Mouse (Mus musculus): ENCODE results near the gene Scly. TPM values are rescaled to one million over a fixed set of nuclear protein-coding genes. Genes with fewer than 3 reads are reported as not detected.

The Scly gene
- polyA plus RNA-seq, 1 experiment from 2014 or later: 11.7 TPM

DNA sequence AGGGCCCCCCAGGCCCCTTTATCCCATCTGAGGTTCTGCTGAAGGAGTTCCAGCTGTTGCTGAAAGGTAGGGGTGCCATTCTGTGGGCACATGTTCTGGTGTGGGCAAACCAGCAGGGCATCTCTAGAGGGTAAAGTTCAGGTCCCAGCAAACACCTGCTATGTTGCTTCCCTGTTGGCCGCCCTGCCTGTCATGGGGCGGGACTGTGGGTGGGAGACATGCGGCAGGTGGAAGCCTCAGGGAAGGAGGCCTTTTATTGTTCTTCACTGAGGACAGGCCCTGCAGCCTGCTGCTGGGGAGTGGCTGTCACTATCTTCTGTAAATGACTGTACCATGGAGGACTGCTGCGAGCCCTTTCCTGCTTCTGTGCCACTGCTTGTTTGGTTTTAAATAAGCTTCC, 71.3 kb downstream of the Scly start:
- peaks cover 5% of the 10 kb centered on the region; the same call in 1 of the 2 replicates for H3K36me3 ChIP-seq (replicated peaks; ENCODE audit: control insufficient read depth, insufficient read depth, low read depth, low read length)
- H3K27me3 ChIP-seq (ENCODE audit: control insufficient read depth, insufficient read depth, low read length): peaks cover 9% of the 10 kb centered on the region
- H3K27ac ChIP-seq (replicated peaks; ENCODE audit: low read depth, low read length): no peak overlapping the region
- no peaks in the 10 kb centered on the region for H3K9me3 ChIP-seq (replicated peaks; ENCODE audit: control insufficient read depth, low read length)
- H3K4me2 ChIP-seq (ENCODE audit: low read depth, low read length): no peak overlapping the region
- DNase-seq (ENCODE audit: low spot score) (no peak), ATAC-seq (replicated peaks; ENCODE audit: insufficient number of reproducible peaks, low FRiP score, low TSS enrichment, low read depth) (no peak)
- no peak overlapping the region for H3K9ac ChIP-seq (replicated peaks; ENCODE audit: low read length)
- H3K4me3 ChIP-seq (ENCODE audit: low read depth, low read length): no peak overlapping the region
- WGBS: 72% methylated on average over 4 of the region's 4 CpGs
- no peaks in the 10 kb centered on the region; the same call in 1 of the 2 replicates for H3K4me1 ChIP-seq (ENCODE audit: control insufficient read depth, insufficient read depth, low read length)

DNA sequence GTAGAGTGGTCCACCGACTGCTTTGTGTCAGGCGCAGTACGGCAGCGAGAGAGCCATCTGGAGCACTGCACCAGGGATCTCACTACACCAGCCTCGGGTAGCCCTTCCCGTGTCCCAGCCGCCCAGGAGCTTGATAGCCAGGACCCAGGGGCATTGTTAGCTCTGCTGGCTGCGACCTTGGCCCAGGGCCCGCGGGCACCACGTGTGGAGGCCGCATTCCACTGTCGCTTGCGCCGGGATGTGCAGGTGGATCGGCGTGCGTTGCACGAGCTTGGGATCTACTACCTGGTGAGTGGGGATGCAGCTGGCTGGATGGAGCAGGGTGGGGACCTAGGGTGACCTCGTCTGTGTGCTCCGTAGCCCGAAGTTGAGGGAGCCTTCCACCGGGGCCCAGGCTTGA, 71.9 kb downstream of the Scly start:
- H3K27ac ChIP-seq (replicated peaks; ENCODE audit: low read depth, low read length): no peak overlapping the region
- H3K4me2 ChIP-seq (ENCODE audit: low read depth, low read length): no peak overlapping the region
- DNase-seq (ENCODE audit: low spot score) (no peak), ATAC-seq (replicated peaks; ENCODE audit: insufficient number of reproducible peaks, low FRiP score, low TSS enrichment, low read depth) (no peak)
- H3K9ac ChIP-seq (replicated peaks; ENCODE audit: low read length): no peak overlapping the region
- no peaks in the 10 kb centered on the region; the same call in 1 of the 2 replicates for H3K4me1 ChIP-seq (ENCODE audit: control insufficient read depth, insufficient read depth, low read length)
- 87% methylated on average over 23 of the region's 23 CpGs for WGBS
- no peaks in the 10 kb centered on the region for H3K9me3 ChIP-seq (replicated peaks; ENCODE audit: control insufficient read depth, low read length)
- peaks cover 7% of the 10 kb centered on the region for H3K36me3 ChIP-seq (replicated peaks; ENCODE audit: control insufficient read depth, insufficient read depth, low read depth, low read length)
- peaks cover 9% of the 10 kb centered on the region for H3K27me3 ChIP-seq (ENCODE audit: control insufficient read depth, insufficient read depth, low read length)
- no peak overlapping the region for H3K4me3 ChIP-seq (ENCODE audit: low read depth, low read length)

Other genes starting within 250 kb of the Scly start
- gene Rbm44, start 153.2 kb upstream of the Scly start, polyA plus RNA-seq (2014; fragmentation: Nextera tagmentation; extraction: Ambion mirVana): 0.43 and 0.74 TPM in 2 replicates
- gene Ramp1, start 118.5 kb upstream of the Scly start, polyA plus RNA-seq (2014; fragmentation: Nextera tagmentation; extraction: Ambion mirVana): 0.21 and 0.41 TPM in 2 replicates
- 93.2 and 96.4 TPM in 2 replicates for gene Ube2f, start 48.0 kb upstream of the Scly start, polyA plus RNA-seq (2014; fragmentation: Nextera tagmentation; extraction: Ambion mirVana)
- 0.06 and 0.14 TPM in 2 replicates for gene Espnl, start 23.7 kb downstream of the Scly start, polyA plus RNA-seq (2014; fragmentation: Nextera tagmentation; extraction: Ambion mirVana)
- 0.40 and 0.55 TPM in 2 replicates for gene Klhl30, start 52.7 kb downstream of the Scly start, polyA plus RNA-seq (2014; fragmentation: Nextera tagmentation; extraction: Ambion mirVana)
- 1.3 and 2.0 TPM in 2 replicates for gene Erfe, start 68.1 kb downstream of the Scly start, polyA plus RNA-seq (2014; fragmentation: Nextera tagmentation; extraction: Ambion mirVana)
- 178 and 193 TPM in 2 replicates for gene Ilkap, start 100.5 kb downstream of the Scly start, polyA plus RNA-seq (2014; fragmentation: Nextera tagmentation; extraction: Ambion mirVana)
- gene Hes6, start 115.7 kb downstream of the Scly start, polyA plus RNA-seq (2014; fragmentation: Nextera tagmentation; extraction: Ambion mirVana): 112 and 126 TPM in 2 replicates
- gene Per2, start 161.0 kb downstream of the Scly start, polyA plus RNA-seq (2014; fragmentation: Nextera tagmentation; extraction: Ambion mirVana): 0.97 and 1.2 TPM in 2 replicates
- 7.2 and 8.4 TPM in 2 replicates for gene Traf3ip1, start 196.3 kb downstream of the Scly start, polyA plus RNA-seq (2014; fragmentation: Nextera tagmentation; extraction: Ambion mirVana)
- gene Asb1, start 242.2 kb downstream of the Scly start, polyA plus RNA-seq (2014; fragmentation: Nextera tagmentation; extraction: Ambion mirVana): 6.8 and 7.3 TPM in 2 replicates

Measured in embryonic facial prominence, embryonic 11.5 days (tissue).